In genomic region chr2:121750121-121750520, GRCm38 (mm10) we compare ENCODE assay signal across 28 mouse cellular contexts. TPM values are rescaled to one million over a fixed set of nuclear protein-coding genes. Genes with fewer than 3 reads are reported as not detected.
DNase-seq lines count a peak whose midpoint lies in the region; ATAC-seq lines count a peak whose summit lies in the region.
"Had no signal": no experiment of that assay in that cellular context is flagged by ENCODE, and none has a peak within 500 bp of the region (broad histone marks: within the 10 kb centered on the region; RNA-seq: fewer than 3 reads in every experiment).

No protein-coding gene starts in this region.

- intact Hi-C loops in left cerebral cortex, postnatal 14 days (cut with DNase I): no loop called here

- no peaks in the 10 kb centered on the region for H3K27me3 ChIP-seq in midbrain, embryonic 11.5 days (ENCODE audit: control insufficient read depth, insufficient read depth, low read length)
- H3K27me3 ChIP-seq in midbrain, embryonic 14.5 days (ENCODE audit: control insufficient read depth, insufficient read depth, low read length): no peaks in the 10 kb centered on the region
- H3K27me3 ChIP-seq: heart, embryonic 13.5 days; limb, embryonic 13.5 days; lung, embryonic 15.5 days; midbrain, embryonic 12.5 days; neural tube, embryonic 13.5 days had no signal

- no peak for DNase-seq in frontal cortex, postnatal 25 days (ENCODE audit: low spot score in 2 of 2)
- DNase-seq in midbrain, embryonic 11.5 days (ENCODE audit: low spot score, missing footprints): peak; percentile 41
- no peak for DNase-seq in midbrain, embryonic 14.5 days
- DNase-seq in left cerebral cortex, postnatal 14 days (ENCODE audit: low spot score in 2 of 2): peak; percentile 41 to 70
- DNase-seq in thymus, adult 18-20 months: no peak
- no peak for DNase-seq in c-Kit-positive CD71-positive TER-119-positive erythroid progenitor cells, embryonic 14.5 days (ENCODE audit: low spot score)
- DNase-seq: adrenal gland, postnatal 14 days; cerebellum, adult 8-10 months; cerebellum, postnatal 25 days; gastrocnemius, postnatal 10 days; heart, postnatal 10 days; kidney, adult 9 months; kidney, postnatal 10 days; lung, postnatal 36 days; thymus, postnatal 4 days had no signal

- ATAC-seq in frontal cortex, adult (ENCODE audit: low TSS enrichment): peak; percentile 88
- no peak for ATAC-seq in midbrain, embryonic 11.5 days (ENCODE audit: low FRiP score)
- no peak for ATAC-seq in midbrain, embryonic 14.5 days (ENCODE audit: low FRiP score, low TSS enrichment)
- ATAC-seq: CD4-positive, CD25-positive, alpha-beta regulatory T cell, adult 4 months; intestine, postnatal 0 days had no signal

- no peak overlapping the region for H3K4me3 ChIP-seq in midbrain, embryonic 11.5 days (ENCODE audit: low read depth, low read length)
- no peak overlapping the region for H3K4me3 ChIP-seq in midbrain, embryonic 14.5 days (replicated peaks; ENCODE audit: low read depth, low read length)
- H3K4me3 ChIP-seq: heart, embryonic 13.5 days; limb, embryonic 13.5 days; lung, embryonic 15.5 days; midbrain, embryonic 12.5 days; neural tube, embryonic 13.5 days had no signal

- no peaks in the 10 kb centered on the region for H3K36me3 ChIP-seq in midbrain, embryonic 11.5 days (ENCODE audit: control insufficient read depth, insufficient read depth, low read length)
- H3K36me3 ChIP-seq in midbrain, embryonic 14.5 days (ENCODE audit: control insufficient read depth, insufficient read depth, low read length): no peaks in the 10 kb centered on the region
- H3K36me3 ChIP-seq: heart, embryonic 13.5 days; limb, embryonic 13.5 days; lung, embryonic 15.5 days; midbrain, embryonic 12.5 days; neural tube, embryonic 13.5 days had no signal

- H3K9me3 ChIP-seq in midbrain, embryonic 11.5 days (ENCODE audit: control insufficient read depth, low read length): no peaks in the 10 kb centered on the region
- H3K9me3 ChIP-seq in midbrain, embryonic 14.5 days (ENCODE audit: control insufficient read depth, low read length): no peaks in the 10 kb centered on the region
- H3K9me3 ChIP-seq: heart, embryonic 13.5 days; limb, embryonic 13.5 days; lung, embryonic 15.5 days; midbrain, embryonic 12.5 days; neural tube, embryonic 13.5 days had no signal

- WGBS in midbrain, embryonic 11.5 days: 91% methylated on average over 6 of the region's 6 CpGs
- 88% methylated on average over 6 of the region's 6 CpGs for WGBS in midbrain, embryonic 14.5 days

- H3K4me1 ChIP-seq in midbrain, embryonic 11.5 days (ENCODE audit: control insufficient read depth, insufficient read depth, low read length): peaks cover 6% of the 10 kb centered on the region
- H3K4me1 ChIP-seq in midbrain, embryonic 14.5 days (ENCODE audit: control insufficient read depth, insufficient read depth, low read length): peaks cover 2% of the 10 kb centered on the region; the same call in 1 of the 2 replicates
- H3K4me1 ChIP-seq: heart, embryonic 13.5 days; limb, embryonic 13.5 days; lung, embryonic 15.5 days had no signal

- H3K27ac ChIP-seq in midbrain, embryonic 11.5 days (ENCODE audit: low read depth, low read length): no peak overlapping the region
- H3K27ac ChIP-seq in midbrain, embryonic 14.5 days (replicated peaks; ENCODE audit: low read depth, low read length): no peak overlapping the region
- H3K27ac ChIP-seq: heart, embryonic 13.5 days; hindbrain, embryonic 14.5 days; limb, embryonic 13.5 days; lung, embryonic 15.5 days; midbrain, embryonic 12.5 days; neural tube, embryonic 13.5 days; stomach, postnatal 0 days had no signal

- no peak overlapping the region for H3K4me2 ChIP-seq in midbrain, embryonic 11.5 days
- no peak overlapping the region for H3K4me2 ChIP-seq in midbrain, embryonic 14.5 days (ENCODE audit: low read length)
- H3K4me2 ChIP-seq: heart, embryonic 13.5 days; hindbrain, embryonic 14.5 days; limb, embryonic 13.5 days; liver, embryonic 11.5 days; lung, embryonic 15.5 days; midbrain, embryonic 12.5 days; neural tube, embryonic 13.5 days had no signal

- H3K9ac ChIP-seq in midbrain, embryonic 11.5 days (ENCODE audit: low read length): no peak overlapping the region
- H3K9ac ChIP-seq in midbrain, embryonic 14.5 days (replicated peaks; ENCODE audit: low read length): no peak overlapping the region
- H3K9ac ChIP-seq: heart, embryonic 13.5 days; hindbrain, embryonic 14.5 days; limb, embryonic 13.5 days; lung, embryonic 15.5 days; midbrain, embryonic 12.5 days; neural tube, embryonic 13.5 days had no signal

RNA-seq across cellular contexts. Expression of gene Frmd5, which starts 56.8 kb away (rescaled TPM):
- polyA plus RNA-seq in midbrain, embryonic 11.5 days (2014; fragmentation: Nextera tagmentation; extraction: Ambion mirVana): 12.7 and 14.6 TPM in 2 replicates
- 29.0 and 32.0 TPM in 2 replicates for polyA plus RNA-seq in midbrain, embryonic 14.5 days (2014; fragmentation: Nextera tagmentation; extraction: Ambion mirVana)
- 10 to 100 TPM; 47.7 to 54.5 TPM for total RNA-seq in left cerebral cortex, postnatal 14 days (2021)
- total RNA-seq: hematopoietic stem cell, adult 5-6 weeks; megakaryocyte, adult 5-6 weeks had no signal

Comparison
In these comparisons a context has a peak if more than half of its experiments do, and no peak if none do; other contexts are left out.
1. DNase-seq: peak in midbrain, embryonic 11.5 days (single experiment) and left cerebral cortex, postnatal 14 days (2 of 2); none in frontal cortex, postnatal 25 days (0 of 2), midbrain, embryonic 14.5 days (single experiment), thymus, adult 18-20 months (0 of 2) and c-Kit-positive CD71-positive TER-119-positive erythroid progenitor cells, embryonic 14.5 days (single experiment).